Mouse (Mus musculus): ENCODE measurements around the gene Ccnd3.
"Not testable (repeated sequence)": the region's sequence is repeated elsewhere in the genome, so short reads cannot be mapped to it uniquely, and the experiment has no call there.

Ccnd3 gene

GRCm38 (mm10) chr17:47594183-47594968, 89.5 kb downstream of the Ccnd3 start:
- peak; percentile 65 to 80 for DNase-seq (ENCODE audit: low spot score in 2 of 2)

- DNase-seq (ENCODE audit: low spot score in 2 of 2), result no peak
Observed at GRCm38 (mm10) chr17:47594969-47595247, 90.1 kb downstream of the Ccnd3 start.

GRCm38 (mm10) chr17:47595248-47596161, 90.7 kb downstream of the Ccnd3 start:
- DNase-seq (ENCODE audit: low spot score in 2 of 2), result peak; percentile 78 to 87

- peak; percentile 37 to 80 for DNase-seq (ENCODE audit: low spot score in 2 of 2)
Observed at GRCm38 (mm10) chr17:47596162-47596838, 91.4 kb downstream of the Ccnd3 start.

- peak in 1 of 2 experiments; percentile 72 for DNase-seq (ENCODE audit: low spot score in 2 of 2)
Observed at GRCm38 (mm10) chr17:47596839-47597164, 92.0 kb downstream of the Ccnd3 start.

- peak; percentile 39 to 77 for DNase-seq (ENCODE audit: low spot score in 2 of 2)
Observed at GRCm38 (mm10) chr17:47597261-47597660, 92.4 kb downstream of the Ccnd3 start.

GRCm38 (mm10) chr17:47597838-47598579, 93.2 kb downstream of the Ccnd3 start:
- peak; percentile 77 to 85 for DNase-seq (ENCODE audit: low spot score in 2 of 2)

- DNase-seq (ENCODE audit: low spot score in 2 of 2), result not testable (repeated sequence)
Observed at GRCm38 (mm10) chr17:47598580-47599304, 93.9 kb downstream of the Ccnd3 start.

GRCm38 (mm10) chr17:47599511-47600297, 94.9 kb downstream of the Ccnd3 start:
- peak; percentile 51 to 75 for DNase-seq (ENCODE audit: low spot score in 2 of 2)

- DNase-seq (ENCODE audit: low spot score in 2 of 2), result no peak
Observed at GRCm38 (mm10) chr17:47600601-47601388, 95.9 kb downstream of the Ccnd3 start.

- no peak for DNase-seq (ENCODE audit: low spot score in 2 of 2)
Observed at GRCm38 (mm10) chr17:47601389-47601755, 96.5 kb downstream of the Ccnd3 start.

- DNase-seq (ENCODE audit: low spot score in 2 of 2), result no peak
Observed at GRCm38 (mm10) chr17:47602289-47602688, 97.4 kb downstream of the Ccnd3 start.

- DNase-seq (ENCODE audit: low spot score in 2 of 2), result peak in 1 of 2 experiments; percentile 45
Observed at GRCm38 (mm10) chr17:47606220-47606619, 101.4 kb downstream of the Ccnd3 start.

- DNase-seq (ENCODE audit: low spot score in 2 of 2), result no peak
Observed at GRCm38 (mm10) chr17:47609182-47609581, 104.3 kb downstream of the Ccnd3 start.

GRCm38 (mm10) chr17:47610849-47611660, 106.2 kb downstream of the Ccnd3 start, which contains the start of the genes Bysl, Med20 and Gm20517:
Gene Bysl (minus strand): TSS chr17:47611492.
Gene Med20 (plus strand): TSS chr17:47611582.
Gene Gm20517 (plus strand): TSS chr17:47611589.
- peak; percentile 96 to 97 for DNase-seq (ENCODE audit: low spot score in 2 of 2)

- no peak for DNase-seq (ENCODE audit: low spot score in 2 of 2)
Observed at GRCm38 (mm10) chr17:47611661-47611982, 106.8 kb downstream of the Ccnd3 start.

- DNase-seq (ENCODE audit: low spot score in 2 of 2), result peak; percentile 67 to 86
Observed at GRCm38 (mm10) chr17:47614018-47614417, 109.2 kb downstream of the Ccnd3 start.

GRCm38 (mm10) chr17:47616119-47616518, 111.3 kb downstream of the Ccnd3 start:
- DNase-seq (ENCODE audit: low spot score in 2 of 2), result peak in 1 of 2 experiments; percentile 58

Data from spleen, postnatal 4 days (tissue).